8 mouse cellular contexts compared by ENCODE assay signal in genomic region chr1:159783842-159784241, GRCm38 (mm10).
DNase-seq lines count a peak whose midpoint lies in the region; ATAC-seq and TF ChIP-seq lines count a peak whose summit lies in the region.

No protein-coding gene starts in this region.

- H3K4me3 ChIP-seq in G1E (ENCODE audit: low read depth, low read length) = no peak overlapping the region
- H3K4me3 ChIP-seq in bone marrow, adult 2 months (replicated peaks; ENCODE audit: control insufficient read depth, low read depth, low read length) = no peak overlapping the region
- H3K4me3 ChIP-seq in embryonic facial prominence, embryonic 11.5 days (ENCODE audit: low read depth, low read length) = no peak overlapping the region
- H3K4me3 ChIP-seq in midbrain, embryonic 14.5 days (replicated peaks; ENCODE audit: low read depth, low read length) = no peak overlapping the region

- no peaks in the 10 kb centered on the region for H3K27me3 ChIP-seq in G1E (ENCODE audit: insufficient read depth, low read length)
- H3K27me3 ChIP-seq in embryonic facial prominence, embryonic 11.5 days (ENCODE audit: control insufficient read depth, insufficient read depth, low read length) = no peaks in the 10 kb centered on the region
- no peaks in the 10 kb centered on the region for H3K27me3 ChIP-seq in midbrain, embryonic 14.5 days (ENCODE audit: control insufficient read depth, insufficient read depth, low read length)

- TF ChIP-seq CTCF in G1E (IDR thresholded peaks at IDR 0.05; ENCODE audit: low read depth, low read length) = peak; percentile 30; the same call in 1 of the 2 replicates
- TF ChIP-seq CTCF in bone marrow, adult 2 months (IDR thresholded peaks at IDR 0.05; ENCODE audit: control insufficient read depth, insufficient read depth, low read length) = peak; percentile 61

- peak; percentile 64 for DNase-seq in layer of hippocampus, adult 11-12 months (ENCODE audit: low spot score)
- no peak for DNase-seq in layer of hippocampus, postnatal 36 days
- DNase-seq in G1E (ENCODE audit: low spot score) = peak; percentile 4
- peak; percentile 58 for DNase-seq in embryonic facial prominence, embryonic 11.5 days (ENCODE audit: low spot score)
- DNase-seq in layer of hippocampus, adult 9-10 months (ENCODE audit: low spot score) = peak; percentile 35
- peak; percentile 59 for DNase-seq in midbrain, embryonic 14.5 days
- no peak for DNase-seq in spleen, postnatal 36 days (ENCODE audit: low spot score in 2 of 2)

- no peak overlapping the region for H3K9ac ChIP-seq in embryonic facial prominence, embryonic 11.5 days (replicated peaks; ENCODE audit: low read length)
- H3K9ac ChIP-seq in midbrain, embryonic 14.5 days (replicated peaks; ENCODE audit: low read length) = no peak overlapping the region

- no peak overlapping the region for H3K4me2 ChIP-seq in embryonic facial prominence, embryonic 11.5 days (ENCODE audit: low read depth, low read length)
- H3K4me2 ChIP-seq in midbrain, embryonic 14.5 days (ENCODE audit: low read length) = no peak overlapping the region

- H3K9me3 ChIP-seq in G1E (replicated peaks) = no peaks in the 10 kb centered on the region
- H3K9me3 ChIP-seq in embryonic facial prominence, embryonic 11.5 days (replicated peaks; ENCODE audit: control insufficient read depth, low read length) = no peaks in the 10 kb centered on the region
- no peaks in the 10 kb centered on the region for H3K9me3 ChIP-seq in midbrain, embryonic 14.5 days (ENCODE audit: control insufficient read depth, low read length)

- H3K4me1 ChIP-seq in G1E (ENCODE audit: insufficient read depth, low read depth, low read length) = no peaks in the 10 kb centered on the region
- H3K4me1 ChIP-seq in bone marrow, adult 2 months (ENCODE audit: control insufficient read depth, insufficient read depth, low read length) = no peaks in the 10 kb centered on the region
- H3K4me1 ChIP-seq in embryonic facial prominence, embryonic 11.5 days (ENCODE audit: control insufficient read depth, insufficient read depth, low read length) = no peaks in the 10 kb centered on the region
- H3K4me1 ChIP-seq in midbrain, embryonic 14.5 days (ENCODE audit: control insufficient read depth, insufficient read depth, low read length) = no peaks in the 10 kb centered on the region

- ATAC-seq in G1E (ENCODE audit: extremely low read depth, insufficient number of reproducible peaks, low FRiP score, poor library complexity, severe bottlenecking) = no peak
- no peak for ATAC-seq in embryonic facial prominence, embryonic 11.5 days (replicated peaks; ENCODE audit: insufficient number of reproducible peaks, low FRiP score, low TSS enrichment, low read depth)
- no peak for ATAC-seq in midbrain, embryonic 14.5 days (ENCODE audit: low FRiP score, low TSS enrichment)

- no peak overlapping the region for H3K27ac ChIP-seq in bone marrow, adult 2 months (ENCODE audit: control insufficient read depth, insufficient read depth, low read depth, low read length, poor library complexity)
- H3K27ac ChIP-seq in embryonic facial prominence, embryonic 11.5 days (replicated peaks; ENCODE audit: low read depth, low read length) = no peak overlapping the region
- no peak overlapping the region for H3K27ac ChIP-seq in midbrain, embryonic 14.5 days (replicated peaks; ENCODE audit: low read depth, low read length)

- H3K36me3 ChIP-seq in G1E (replicated peaks) = no peaks in the 10 kb centered on the region
- no peaks in the 10 kb centered on the region for H3K36me3 ChIP-seq in embryonic facial prominence, embryonic 11.5 days (replicated peaks; ENCODE audit: control insufficient read depth, insufficient read depth, low read depth, low read length)
- H3K36me3 ChIP-seq in midbrain, embryonic 14.5 days (ENCODE audit: control insufficient read depth, insufficient read depth, low read length) = no peaks in the 10 kb centered on the region

- TF ChIP-seq POLR2A in bone marrow, adult 2 months (IDR thresholded peaks at IDR 0.05; ENCODE audit: borderline replicate concordance, control insufficient read depth, low read depth, low read length) = no peak

- 31% methylated on average over 5 of the region's 5 CpGs for WGBS in bone marrow, adult 2 months
- 22% methylated on average over 5 of the region's 5 CpGs for WGBS in embryonic facial prominence, embryonic 11.5 days
- WGBS in midbrain, embryonic 14.5 days = 32% methylated on average over 5 of the region's 5 CpGs

Comparison
In these comparisons a context has a peak if more than half of its experiments do, and no peak if none do; other contexts are left out.
1. DNase-seq: peak in layer of hippocampus, adult 11-12 months (single experiment), G1E (single experiment), embryonic facial prominence, embryonic 11.5 days (single experiment), layer of hippocampus, adult 9-10 months (single experiment) and midbrain, embryonic 14.5 days (single experiment); none in layer of hippocampus, postnatal 36 days (0 of 2) and spleen, postnatal 36 days (0 of 2).